ENCODE assay signal across 8 mouse cellular contexts in the genomic region with DNA sequence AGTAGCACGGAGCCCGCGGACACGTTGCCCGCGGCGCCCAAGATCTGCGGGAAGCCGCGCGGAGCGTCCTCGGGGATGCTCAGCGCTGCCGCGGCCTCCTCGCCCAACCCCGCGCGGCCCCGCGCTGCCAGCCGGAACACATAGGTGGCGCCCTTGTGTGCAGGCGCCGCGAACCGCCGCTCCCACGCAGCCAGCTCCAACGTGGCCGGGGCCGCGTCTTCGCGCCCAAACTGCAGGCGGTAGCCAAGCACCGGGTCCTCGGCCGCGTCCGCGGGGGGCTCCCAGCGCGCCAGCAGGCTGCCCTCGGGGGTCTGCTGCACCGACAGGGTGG. TPM values are rescaled to one million over a fixed set of nuclear protein-coding genes. Genes with fewer than 3 reads are reported as not detected.
DNase-seq lines count a peak whose midpoint lies in the region; ATAC-seq and TF ChIP-seq lines count a peak whose summit lies in the region.

No protein-coding gene starts in this region.

- peak overlapping the region; percentile 93 for H3K4me2 ChIP-seq in heart, embryonic 15.5 days
- peak overlapping the region; percentile 85 for H3K4me2 ChIP-seq in liver, embryonic 15.5 days
- H3K4me2 ChIP-seq in stomach, embryonic 14.5 days (replicated peaks; ENCODE audit: low read depth, low read length) = peak overlapping the region; percentile 59

- TF ChIP-seq CTCF in embryonic fibroblast, embryonic 13.5 days (IDR thresholded peaks at IDR 0.05; ENCODE audit: borderline replicate concordance, insufficient read depth, low read length) = peak; percentile 67

- peaks cover 57% of the 10 kb centered on the region for H3K36me3 ChIP-seq in heart, embryonic 15.5 days
- no peaks in the 10 kb centered on the region for H3K36me3 ChIP-seq in liver, embryonic 15.5 days (replicated peaks)
- peaks cover 60% of the 10 kb centered on the region for H3K36me3 ChIP-seq in stomach, embryonic 14.5 days (ENCODE audit: control insufficient read depth, insufficient read depth, low read length)

- DNase-seq in layer of hippocampus, adult 11-12 months (ENCODE audit: low spot score) = peak; percentile 74
- DNase-seq in layer of hippocampus, adult 9-11 months = no peak
- peak; percentile 90 for DNase-seq in kidney, postnatal 10 days
- peak; percentile 88 for DNase-seq in neural tube, embryonic 10.5 days (ENCODE audit: extremely low spot score, low spot score)

- no peaks in the 10 kb centered on the region for H3K9me3 ChIP-seq in heart, embryonic 15.5 days (replicated peaks)
- H3K9me3 ChIP-seq in liver, embryonic 15.5 days (replicated peaks) = no peaks in the 10 kb centered on the region
- H3K9me3 ChIP-seq in stomach, embryonic 14.5 days (ENCODE audit: control insufficient read depth, low read depth, low read length) = no peaks in the 10 kb centered on the region

- ATAC-seq in heart, embryonic 15.5 days (replicated peaks; ENCODE audit: insufficient number of reproducible peaks, insufficient read depth, low FRiP score, low read depth) = peak; percentile 79
- ATAC-seq in liver, embryonic 15.5 days (ENCODE audit: insufficient read depth) = peak; percentile 64
- ATAC-seq in stomach, embryonic 14.5 days (ENCODE audit: insufficient number of reproducible peaks, insufficient read depth, low FRiP score, low read depth) = peak; percentile 73

- H3K27ac ChIP-seq in embryonic fibroblast, embryonic 13.5 days (ENCODE audit: insufficient read depth, low read length) = no peak overlapping the region
- H3K27ac ChIP-seq in heart, embryonic 15.5 days = no peak overlapping the region
- H3K27ac ChIP-seq in liver, embryonic 15.5 days (replicated peaks) = no peak overlapping the region
- peak overlapping the region; percentile 66; the same call in 1 of the 2 replicates for H3K27ac ChIP-seq in stomach, embryonic 14.5 days (ENCODE audit: low read length)

- no peaks in the 10 kb centered on the region for H3K27me3 ChIP-seq in heart, embryonic 15.5 days
- H3K27me3 ChIP-seq in liver, embryonic 15.5 days = peaks cover 32% of the 10 kb centered on the region
- H3K27me3 ChIP-seq in stomach, embryonic 14.5 days (ENCODE audit: control insufficient read depth, insufficient read depth, low read length) = no peaks in the 10 kb centered on the region

- under 1% methylated on average over 47 of the region's 47 CpGs for WGBS in heart, embryonic 15.5 days
- 0% methylated on average over 47 of the region's 47 CpGs for WGBS in liver, embryonic 15.5 days (ENCODE audit: insufficient replicate concordance)
- 2% methylated on average over 47 of the region's 47 CpGs for WGBS in stomach, embryonic 14.5 days

- H3K4me3 ChIP-seq in embryonic fibroblast, embryonic 13.5 days (ENCODE audit: insufficient read depth, low read length) = peak overlapping the region; percentile 38
- peak overlapping the region; percentile 53 for H3K4me3 ChIP-seq in heart, embryonic 15.5 days
- peak overlapping the region; percentile 51 for H3K4me3 ChIP-seq in liver, embryonic 15.5 days (replicated peaks)
- H3K4me3 ChIP-seq in stomach, embryonic 14.5 days (ENCODE audit: low read depth, low read length) = peak overlapping the region; percentile 40

- peak; percentile 23; the same call in 1 of the 2 replicates for TF ChIP-seq POLR2A in embryonic fibroblast, embryonic 13.5 days (IDR thresholded peaks at IDR 0.05; ENCODE audit: low read depth, low read length)

- H3K9ac ChIP-seq in heart, embryonic 15.5 days = peak overlapping the region; percentile 48
- peak overlapping the region; percentile 21; the same call in 1 of the 2 replicates for H3K9ac ChIP-seq in liver, embryonic 15.5 days
- H3K9ac ChIP-seq in stomach, embryonic 14.5 days (replicated peaks; ENCODE audit: low read depth, low read length) = peak overlapping the region; percentile 38; the same call in 1 of the 2 replicates

- no peaks in the 10 kb centered on the region for H3K4me1 ChIP-seq in embryonic fibroblast, embryonic 13.5 days (ENCODE audit: control insufficient read depth, insufficient read depth, low read length)
- H3K4me1 ChIP-seq in heart, embryonic 15.5 days (replicated peaks) = peaks cover 16% of the 10 kb centered on the region
- H3K4me1 ChIP-seq in liver, embryonic 15.5 days (replicated peaks) = peaks cover 15% of the 10 kb centered on the region
- 0 out of 2 replicates have a peak, but pooled peaks cover 8% of the 10 kb centered on the region for H3K4me1 ChIP-seq in stomach, embryonic 14.5 days (ENCODE audit: control insufficient read depth, insufficient read depth, low read length)

RNA-seq across cellular contexts. Expression of a gene that starts 50.7 kb away (rescaled TPM):
- polyA plus RNA-seq in embryonic fibroblast, embryonic 13.5 days (2011; ENCODE audit: insufficient read length, low read depth, missing spikeins) = 177 and 208 TPM in 2 replicates
- polyA plus RNA-seq in heart, embryonic 15.5 days (2015; fragmentation: Nextera tagmentation; extraction: Ambion mirVana) = 37.6 and 62.0 TPM in 2 replicates
- 5.5 and 6.1 TPM in 2 replicates for polyA plus RNA-seq in liver, embryonic 15.5 days (2015; fragmentation: Nextera tagmentation; extraction: Ambion mirVana)
- polyA plus RNA-seq in stomach, embryonic 14.5 days (2014; fragmentation: Nextera tagmentation; extraction: Ambion mirVana) = 111 and 115 TPM in 2 replicates
